Mouse (Mus musculus): ENCODE data around the gene 2010111I01Rik. TPM values are rescaled to one million over a fixed set of nuclear protein-coding genes. Genes with fewer than 3 reads are reported as not detected.

2010111I01Rik gene
- polyA plus RNA-seq, 1 experiment from 2014 or later: 129 TPM

- Histone ChIP-seq H3K27ac (peak overlapping the region; percentile 88), H3K36me3 (peaks cover 21% of the 10 kb centered on the region), H3K4me3 (peak overlapping the region; percentile 24), H3K9me3 (no peaks in the 10 kb centered on the region), H3K9ac (peak overlapping the region; percentile 13; the same call in 1 of the 2 replicates), H3K4me1 (peaks cover 79% of the 10 kb centered on the region), H3K27me3 (no peaks in the 10 kb centered on the region), H3K4me2 (peak overlapping the region; percentile 53)
- 14% methylated on average over 10 of the region's 10 CpGs for WGBS
- ATAC-seq (ENCODE audit: borderline replicate concordance, extremely low read depth, low FRiP score, low TSS enrichment): peak; percentile 85
Measured at GRCm38 (mm10) chr13:63278796-63279475, 314.2 kb downstream of the 2010111I01Rik start.

DNA sequence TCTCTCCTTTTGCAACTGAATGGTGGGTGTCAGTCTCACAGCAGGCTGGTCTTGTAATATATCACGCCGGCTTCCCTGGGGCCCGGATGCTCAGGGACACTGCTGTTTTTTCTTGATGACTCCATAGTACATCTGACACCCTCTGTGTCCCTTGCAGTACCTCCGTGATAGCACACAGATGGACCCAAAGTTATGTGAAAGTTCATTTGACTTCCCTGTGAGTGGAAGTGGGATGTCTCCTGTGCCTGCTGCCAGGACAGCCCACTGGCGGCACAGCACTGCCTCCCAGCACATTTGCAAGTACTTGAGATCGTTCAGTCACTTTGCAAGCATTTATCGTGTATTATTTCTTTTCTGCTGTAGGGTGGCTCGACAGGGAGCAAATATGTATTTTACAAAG is 315.1 kb downstream of the 2010111I01Rik start:
- Histone ChIP-seq H3K36me3 (peaks cover 23% of the 10 kb centered on the region), H3K9ac (0 out of 2 replicates have a peak overlapping the region, but pooled peaks have one; percentile 13), H3K4me1 (peaks cover 75% of the 10 kb centered on the region), H3K27ac (peak overlapping the region; percentile 88), H3K4me2 (peak overlapping the region; percentile 53), H3K27me3 (no peaks in the 10 kb centered on the region), H3K9me3 (no peaks in the 10 kb centered on the region), H3K4me3 (peak overlapping the region; percentile 24)
- no peak for ATAC-seq (ENCODE audit: borderline replicate concordance, extremely low read depth, low FRiP score, low TSS enrichment)
- 28% methylated on average over 8 of the region's 8 CpGs for WGBS

- WGBS: 33% methylated on average over 3 of the region's 3 CpGs
- Histone ChIP-seq H3K4me1 (peaks cover 71% of the 10 kb centered on the region), H3K9ac (peak overlapping the region; percentile 17; the same call in 1 of the 2 replicates), H3K9me3 (no peaks in the 10 kb centered on the region), H3K27me3 (no peaks in the 10 kb centered on the region), H3K27ac (peak overlapping the region; percentile 13), H3K4me3 (peak overlapping the region; percentile 24), H3K36me3 (peaks cover 29% of the 10 kb centered on the region), H3K4me2 (peak overlapping the region; percentile 53)
- ATAC-seq (ENCODE audit: borderline replicate concordance, extremely low read depth, low FRiP score, low TSS enrichment): peak; percentile 38; the same call in 1 of the 2 replicates
Measured at GRCm38 (mm10) chr13:63280344-63280743, 315.7 kb downstream of the 2010111I01Rik start.

DNA sequence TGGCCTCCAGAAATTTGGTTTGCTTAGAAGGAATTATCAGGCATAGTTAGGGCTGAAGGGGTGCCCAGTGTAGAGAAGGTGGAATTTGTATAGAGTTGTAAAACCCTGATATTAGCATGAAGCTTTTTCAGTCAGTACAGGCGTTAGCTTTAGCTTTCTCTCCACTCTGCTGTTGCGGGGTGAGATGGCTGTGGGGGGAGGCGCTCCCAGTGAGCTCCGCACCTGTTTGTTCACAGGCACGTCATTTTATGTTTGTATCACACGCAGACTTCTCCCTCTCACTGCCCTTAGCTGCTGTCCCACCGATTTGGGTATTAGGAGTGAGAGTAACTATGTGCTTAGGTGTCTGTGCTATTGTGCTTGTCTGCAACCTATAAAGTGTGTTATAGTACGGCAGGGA is 316.5 kb downstream of the 2010111I01Rik start:
- Histone ChIP-seq H3K4me1 (peaks cover 64% of the 10 kb centered on the region), H3K27me3 (no peaks in the 10 kb centered on the region), H3K9ac (no peak overlapping the region), H3K4me3 (no peak overlapping the region), H3K9me3 (no peaks in the 10 kb centered on the region), H3K36me3 (peaks cover 35% of the 10 kb centered on the region), H3K4me2 (peak overlapping the region; percentile 53; the same call in 1 of the 2 replicates), H3K27ac (peak overlapping the region; percentile 21; the same call in 1 of the 2 replicates)
- 69% methylated on average over 8 of the region's 8 CpGs for WGBS
- ATAC-seq (ENCODE audit: borderline replicate concordance, extremely low read depth, low FRiP score, low TSS enrichment): no peak

- H3K4me2 ChIP-seq: no peak overlapping the region
- H3K27ac ChIP-seq: no peak overlapping the region
- peaks cover 43% of the 10 kb centered on the region for H3K4me1 ChIP-seq
- no peaks in the 10 kb centered on the region for H3K27me3 ChIP-seq
- no peak overlapping the region for H3K4me3 ChIP-seq
- H3K9ac ChIP-seq: no peak overlapping the region
- H3K9me3 ChIP-seq: no peaks in the 10 kb centered on the region
- ATAC-seq (ENCODE audit: borderline replicate concordance, extremely low read depth, low FRiP score, low TSS enrichment): no peak
- peaks cover 55% of the 10 kb centered on the region for H3K36me3 ChIP-seq
Measured at GRCm38 (mm10) chr13:63283236-63283635, 318.5 kb downstream of the 2010111I01Rik start.

DNA sequence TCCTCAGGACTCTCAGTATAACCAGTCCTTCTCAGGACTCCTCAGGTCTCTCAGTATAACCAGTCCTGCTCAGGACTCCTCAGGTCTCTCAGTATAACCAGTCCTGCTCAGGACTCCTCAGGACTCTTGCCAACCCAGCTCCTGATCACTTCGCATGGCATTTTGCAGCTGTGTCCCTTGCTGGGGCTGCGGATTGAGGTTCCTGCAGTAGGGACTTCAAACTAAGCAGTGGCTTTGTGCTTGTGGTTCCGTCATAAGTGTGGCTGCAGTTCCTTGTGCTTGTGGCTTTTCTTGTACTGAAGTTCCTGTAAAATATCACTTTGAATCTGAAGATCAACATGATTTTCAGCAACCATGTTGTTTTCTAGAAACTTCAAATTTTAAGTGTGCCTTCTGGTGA is 320.1 kb downstream of the 2010111I01Rik start:
- Histone ChIP-seq H3K4me2 (no peak overlapping the region), H3K27ac (no peak overlapping the region), H3K4me3 (no peak overlapping the region), H3K36me3 (peaks cover 67% of the 10 kb centered on the region), H3K9ac (no peak overlapping the region), H3K27me3 (no peaks in the 10 kb centered on the region), H3K9me3 (no peaks in the 10 kb centered on the region), H3K4me1 (peaks cover 28% of the 10 kb centered on the region)
- ATAC-seq (ENCODE audit: borderline replicate concordance, extremely low read depth, low FRiP score, low TSS enrichment): no peak
- WGBS: 94% methylated on average over 3 of the region's 3 CpGs

DNA sequence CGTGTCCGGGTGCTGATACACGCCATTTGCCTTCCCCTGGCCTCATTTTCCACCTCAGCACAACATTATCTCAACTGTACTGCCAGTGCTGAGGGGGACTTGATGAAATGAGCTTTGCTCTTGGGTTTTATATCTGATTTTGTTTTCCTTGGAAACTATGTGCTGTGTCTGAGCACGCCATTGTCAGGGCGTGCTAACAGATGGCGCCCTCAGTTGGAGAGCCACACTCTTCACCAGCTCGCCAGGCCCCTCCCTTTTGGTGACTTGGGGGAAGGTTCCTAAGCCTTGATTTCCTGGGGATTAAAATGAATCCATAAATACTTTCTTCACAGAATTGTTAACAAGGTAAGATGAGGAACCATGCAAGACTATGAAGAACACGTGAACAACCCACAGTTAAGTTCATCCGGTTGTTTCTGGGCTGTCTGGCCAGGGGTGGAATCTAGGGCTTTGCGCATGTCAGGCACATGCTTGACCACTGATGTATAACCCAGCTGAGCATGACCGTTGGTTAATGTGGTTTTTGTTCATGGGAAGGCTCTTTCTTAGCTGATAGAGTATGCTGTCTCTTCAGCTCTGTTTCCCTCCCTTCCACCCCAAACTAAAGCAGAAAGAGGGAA is 321.9 kb downstream of the 2010111I01Rik start:
- H3K27me3 ChIP-seq: no peaks in the 10 kb centered on the region
- no peak overlapping the region for H3K9ac ChIP-seq
- 83% methylated on average over 11 of the region's 11 CpGs for WGBS
- H3K4me1 ChIP-seq: peaks cover 11% of the 10 kb centered on the region
- no peak overlapping the region for H3K4me3 ChIP-seq
- no peak for ATAC-seq (ENCODE audit: borderline replicate concordance, extremely low read depth, low FRiP score, low TSS enrichment)
- no peak overlapping the region for H3K4me2 ChIP-seq
- H3K36me3 ChIP-seq: peaks cover 81% of the 10 kb centered on the region
- no peaks in the 10 kb centered on the region for H3K9me3 ChIP-seq
- no peak overlapping the region for H3K27ac ChIP-seq

GRCm38 (mm10) chr13:63289152-63289551 is 324.5 kb downstream of the 2010111I01Rik start:
- no peaks in the 10 kb centered on the region for H3K27me3 ChIP-seq
- no peak for ATAC-seq (ENCODE audit: borderline replicate concordance, extremely low read depth, low FRiP score, low TSS enrichment)
- WGBS: 66% methylated on average over 4 of the region's 4 CpGs
- H3K4me2 ChIP-seq: no peak overlapping the region
- H3K4me3 ChIP-seq: no peak overlapping the region
- H3K27ac ChIP-seq: no peak overlapping the region
- H3K4me1 ChIP-seq: peaks cover 10% of the 10 kb centered on the region
- no peaks in the 10 kb centered on the region for H3K9me3 ChIP-seq
- H3K9ac ChIP-seq: no peak overlapping the region
- peaks cover 62% of the 10 kb centered on the region for H3K36me3 ChIP-seq

- no peak overlapping the region for H3K4me2 ChIP-seq
- H3K36me3 ChIP-seq: peaks cover 61% of the 10 kb centered on the region
- no peak overlapping the region for H3K9ac ChIP-seq
Measured at GRCm38 (mm10) chr13:63289687-63290086, 325.0 kb downstream of the 2010111I01Rik start.

GRCm38 (mm10) chr13:63290126-63290525 is 325.4 kb downstream of the 2010111I01Rik start:
- Histone ChIP-seq H3K4me1 (peaks cover 18% of the 10 kb centered on the region), H3K27ac (no peak overlapping the region), H3K4me3 (no peak overlapping the region), H3K9ac (no peak overlapping the region), H3K9me3 (no peaks in the 10 kb centered on the region), H3K27me3 (no peaks in the 10 kb centered on the region), H3K36me3 (peaks cover 57% of the 10 kb centered on the region), H3K4me2 (no peak overlapping the region)
- ATAC-seq (ENCODE audit: borderline replicate concordance, extremely low read depth, low FRiP score, low TSS enrichment): no peak
- 89% methylated on average over 4 of the region's 4 CpGs for WGBS

More at GRCm38 (mm10) chr13:63289687-63290086, 325.0 kb downstream of the 2010111I01Rik start:
- Histone ChIP-seq H3K4me3 (no peak overlapping the region), H3K27ac (no peak overlapping the region), H3K9me3 (no peaks in the 10 kb centered on the region), H3K4me1 (peaks cover 15% of the 10 kb centered on the region), H3K27me3 (no peaks in the 10 kb centered on the region)
- WGBS: 81% methylated on average over 5 of the region's 5 CpGs
- ATAC-seq (ENCODE audit: borderline replicate concordance, extremely low read depth, low FRiP score, low TSS enrichment): no peak

GRCm38 (mm10) chr13:63291016-63291415 is 326.3 kb downstream of the 2010111I01Rik start:
- Histone ChIP-seq H3K9me3 (no peaks in the 10 kb centered on the region), H3K36me3 (peaks cover 58% of the 10 kb centered on the region), H3K4me2 (no peak overlapping the region), H3K4me3 (no peak overlapping the region), H3K27ac (no peak overlapping the region), H3K27me3 (no peaks in the 10 kb centered on the region), H3K9ac (no peak overlapping the region), H3K4me1 (peaks cover 18% of the 10 kb centered on the region)
- ATAC-seq (ENCODE audit: borderline replicate concordance, extremely low read depth, low FRiP score, low TSS enrichment): no peak
- 95% methylated on average over 6 of the region's 6 CpGs for WGBS

- H3K27ac ChIP-seq: peak overlapping the region; percentile 52
- H3K4me1 ChIP-seq: peaks cover 18% of the 10 kb centered on the region
- no peak overlapping the region for H3K4me2 ChIP-seq
- H3K4me3 ChIP-seq: no peak overlapping the region
- H3K9me3 ChIP-seq: no peaks in the 10 kb centered on the region
- peaks cover 59% of the 10 kb centered on the region for H3K36me3 ChIP-seq
- no peak overlapping the region for H3K9ac ChIP-seq
- no peak for ATAC-seq (ENCODE audit: borderline replicate concordance, extremely low read depth, low FRiP score, low TSS enrichment)
- 64% methylated on average over 3 of the region's 3 CpGs for WGBS
- no peaks in the 10 kb centered on the region for H3K27me3 ChIP-seq
Measured at GRCm38 (mm10) chr13:63293647-63294046, 329.0 kb downstream of the 2010111I01Rik start.
